Mouse (Mus musculus): ENCODE results near the gene Arhgef2.

Arhgef2 gene

GRCm38 (mm10) chr3:88643078-88643477, 37.3 kb downstream of the Arhgef2 start:
- no peak for DNase-seq (ENCODE audit: low spot score)

- no peak for DNase-seq (ENCODE audit: low spot score)
Measured at GRCm38 (mm10) chr3:88645937-88646336, 40.2 kb downstream of the Arhgef2 start.

GRCm38 (mm10) chr3:88646426-88646995, 40.7 kb downstream of the Arhgef2 start:
- DNase-seq (ENCODE audit: low spot score) = no peak

- no peak for DNase-seq (ENCODE audit: low spot score)
Measured at GRCm38 (mm10) chr3:88647076-88647475, 41.3 kb downstream of the Arhgef2 start.

GRCm38 (mm10) chr3:88647779-88648413, 42.1 kb downstream of the Arhgef2 start:
- DNase-seq (ENCODE audit: low spot score) = no peak

- no peak for DNase-seq (ENCODE audit: low spot score)
Measured at GRCm38 (mm10) chr3:88648452-88649168, 42.8 kb downstream of the Arhgef2 start.

- DNase-seq (ENCODE audit: low spot score) = no peak
Measured at GRCm38 (mm10) chr3:88649186-88649585, 43.4 kb downstream of the Arhgef2 start.

- DNase-seq (ENCODE audit: low spot score) = no peak
Measured at GRCm38 (mm10) chr3:88649967-88650366, 44.2 kb downstream of the Arhgef2 start.

- no peak for DNase-seq (ENCODE audit: low spot score)
Measured at GRCm38 (mm10) chr3:88650713-88651504, 45.1 kb downstream of the Arhgef2 start.

- no peak for DNase-seq (ENCODE audit: low spot score)
Measured at GRCm38 (mm10) chr3:88651669-88652618, 46.2 kb downstream of the Arhgef2 start.

- DNase-seq (ENCODE audit: low spot score) = no peak
Measured at GRCm38 (mm10) chr3:88652846-88653515, 47.2 kb downstream of the Arhgef2 start, which contains the start of gene Rxfp4. TSS of gene Rxfp4 (minus strand) at chr3:88653142.

- no peak for DNase-seq (ENCODE audit: low spot score)
Measured at GRCm38 (mm10) chr3:88653516-88654370, 48.0 kb downstream of the Arhgef2 start.

GRCm38 (mm10) chr3:88654621-88655020, 48.9 kb downstream of the Arhgef2 start:
- DNase-seq (ENCODE audit: low spot score) = no peak

GRCm38 (mm10) chr3:88655619-88656018, 49.9 kb downstream of the Arhgef2 start:
- no peak for DNase-seq (ENCODE audit: low spot score)

- no peak for DNase-seq (ENCODE audit: low spot score)
Measured at GRCm38 (mm10) chr3:88658441-88659127, 52.8 kb downstream of the Arhgef2 start.

GRCm38 (mm10) chr3:88659798-88660197, 54.0 kb downstream of the Arhgef2 start:
- DNase-seq (ENCODE audit: low spot score) = no peak

- DNase-seq (ENCODE audit: low spot score) = no peak
Measured at GRCm38 (mm10) chr3:88664095-88664494, 58.3 kb downstream of the Arhgef2 start.

- no peak for DNase-seq (ENCODE audit: low spot score)
Measured at GRCm38 (mm10) chr3:88677399-88677798, 71.6 kb downstream of the Arhgef2 start.

- no peak for DNase-seq (ENCODE audit: low spot score)
Measured at GRCm38 (mm10) chr3:88683814-88684213, 78.0 kb downstream of the Arhgef2 start.

Measured in left cerebral cortex, adult 11 months (tissue).